Mouse (Mus musculus) thymus, postnatal 10 days (tissue): Measurements from ENCODE around the gene Naa10.

ENCODE experiments used
- DNase-seq, 2 experiments: peaks; one replicate each; pipeline ENCODE4 v3.0.0; 2021; ENCODE audit warnings: low spot score in 2 of 2

Naa10 gene

GRCm38 (mm10) chrX:73921823-73922549 lies at the start of gene Naa10, which contains the start of gene Arhgap4:
Gene Naa10, minus strand, starts transcription at chrX:73921944.
Gene Arhgap4, minus strand, starts transcription at chrX:73921870.
- peak; percentile 63 to 70 for DNase-seq

- no peak for DNase-seq
These were observed 49.0 kb upstream of the Naa10 start for GRCm38 (mm10) chrX:73970781-73971180.

GRCm38 (mm10) chrX:73969729-73970128 lies 48.0 kb upstream of the Naa10 start:
- no peak for DNase-seq

- DNase-seq, result no peak
These were observed 47.4 kb upstream of the Naa10 start for GRCm38 (mm10) chrX:73969167-73969566.

- DNase-seq, result peak; percentile 75 to 79
These were observed 45.7 kb upstream of the Naa10 start for GRCm38 (mm10) chrX:73967177-73968075.

GRCm38 (mm10) chrX:73966248-73967176 lies 44.8 kb upstream of the Naa10 start, which contains the start of gene Hcfc1:
Gene Hcfc1, minus strand, starts transcription at chrX:73966357.
- DNase-seq, result peak; percentile 83 to 84

- DNase-seq, result peak; percentile 68 to 71
These were observed 43.6 kb upstream of the Naa10 start for GRCm38 (mm10) chrX:73965307-73965706.

GRCm38 (mm10) chrX:73964363-73964762 lies 42.6 kb upstream of the Naa10 start:
- peak in 1 of 2 experiments; percentile 14 for DNase-seq

GRCm38 (mm10) chrX:73954988-73955387 lies 33.2 kb upstream of the Naa10 start:
- DNase-seq, result no peak

- DNase-seq, result no peak
These were observed 30.9 kb upstream of the Naa10 start for GRCm38 (mm10) chrX:73952603-73953002.

- no peak for DNase-seq
These were observed 27.6 kb upstream of the Naa10 start for GRCm38 (mm10) chrX:73949341-73949740.

- peak in 1 of 2 experiments; percentile 42 for DNase-seq
These were observed 26.9 kb upstream of the Naa10 start for GRCm38 (mm10) chrX:73948647-73949046.

- DNase-seq, result no peak
These were observed 25.2 kb upstream of the Naa10 start for GRCm38 (mm10) chrX:73946896-73947295.

- DNase-seq, result no peak
These were observed 20.6 kb upstream of the Naa10 start for GRCm38 (mm10) chrX:73942294-73942693.

GRCm38 (mm10) chrX:73941860-73942259 lies 20.1 kb upstream of the Naa10 start:
- DNase-seq, result no peak

GRCm38 (mm10) chrX:73931871-73932270 lies 10.1 kb upstream of the Naa10 start:
- no peak for DNase-seq

- DNase-seq, result peak; percentile 22 to 39
These were observed 8.8 kb upstream of the Naa10 start, which contains the start of gene Renbp for GRCm38 (mm10) chrX:73930402-73931062. Gene Renbp, minus strand, starts transcription at chrX:73930850.

- peak in 1 of 2 experiments; percentile 42 for DNase-seq
These were observed 772 bp upstream of the Naa10 start for GRCm38 (mm10) chrX:73922550-73922882.

GRCm38 (mm10) chrX:73921285-73921822 lies 390 bp downstream of the Naa10 start:
- DNase-seq, result no peak

GRCm38 (mm10) chrX:73918631-73919030 lies 3.1 kb downstream of the Naa10 start:
- no peak for DNase-seq

GRCm38 (mm10) chrX:73916945-73917344 lies 4.8 kb downstream of the Naa10 start:
- no peak for DNase-seq
